Mouse (Mus musculus): ENCODE measurements around the gene Tenm4.

Tenm4 gene

GRCm38 (mm10) chr7:96203812-96204560 is 32.9 kb downstream of the Tenm4 start:
- DNase-seq (ENCODE audit: extremely low read depth, low read depth, low spot score) = no peak

DNA sequence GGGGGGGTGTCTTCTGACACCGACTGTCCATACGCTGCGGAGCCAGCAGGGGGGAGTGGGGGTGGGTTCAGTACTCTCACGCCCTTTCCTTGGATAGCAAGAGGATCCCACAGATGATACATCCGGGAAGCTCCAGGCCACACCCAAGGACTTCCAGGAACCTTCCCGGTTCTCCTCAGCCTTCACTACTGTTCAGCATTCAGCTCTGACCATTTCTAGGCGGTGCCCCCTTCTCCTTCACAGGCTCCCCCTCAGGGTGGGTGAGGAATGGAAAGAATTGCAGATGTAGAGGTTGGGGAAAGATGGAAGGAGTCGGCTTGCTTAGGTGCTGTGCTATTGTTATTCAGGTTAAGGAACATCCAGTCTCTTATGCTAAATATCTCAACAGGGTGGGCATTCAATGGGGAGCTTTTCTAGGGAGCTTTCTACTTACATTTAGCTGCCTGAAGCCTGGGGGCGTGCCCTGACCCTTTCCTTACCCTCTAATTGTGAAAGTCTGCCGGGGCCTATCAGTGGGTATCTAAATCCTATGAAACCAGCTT is 33.8 kb downstream of the Tenm4 start:
- no peak for DNase-seq (ENCODE audit: extremely low read depth, low read depth, low spot score)

- no peak for DNase-seq (ENCODE audit: extremely low read depth, low read depth, low spot score)
Observed at GRCm38 (mm10) chr7:96207071-96207470, 36.0 kb downstream of the Tenm4 start.

DNA sequence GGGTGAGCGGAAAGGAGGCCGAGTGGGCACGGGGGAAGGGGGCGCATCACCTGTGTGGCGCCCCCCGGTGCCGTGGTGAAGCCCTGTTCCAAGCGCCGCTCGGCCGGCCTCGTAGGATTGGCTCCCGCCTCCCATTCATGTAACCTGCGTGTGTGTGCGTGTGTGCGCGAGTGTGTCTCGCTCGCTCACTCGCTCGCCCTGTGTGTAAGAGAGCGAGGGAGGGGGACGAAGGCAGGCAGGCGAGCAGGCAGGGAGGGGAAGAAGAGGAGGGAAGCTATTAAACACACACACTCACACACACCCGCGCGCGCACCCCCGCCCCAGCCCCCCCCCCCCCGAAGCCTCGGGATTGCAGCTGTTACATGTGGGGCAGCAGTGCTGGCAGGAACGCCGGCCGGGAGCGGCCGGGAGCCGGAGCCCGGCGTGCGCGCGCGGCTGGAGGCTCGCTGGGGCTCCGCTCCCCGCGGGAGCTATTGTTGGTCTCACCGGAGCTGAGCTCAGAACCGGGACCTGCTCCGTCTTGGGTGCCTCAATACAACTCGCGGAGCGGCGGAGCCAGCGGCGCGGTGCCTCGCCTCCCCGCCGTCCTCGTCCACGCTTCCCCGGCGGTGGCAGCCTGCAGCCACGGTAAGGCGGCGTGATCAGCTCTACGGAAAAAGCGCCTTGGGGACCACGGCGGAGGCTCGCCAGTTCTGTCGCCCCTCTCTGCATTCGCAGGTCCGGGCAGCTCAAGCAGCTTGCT is 38.9 kb downstream of the Tenm4 start:
- no peak for DNase-seq (ENCODE audit: extremely low read depth, low read depth, low spot score)

DNA sequence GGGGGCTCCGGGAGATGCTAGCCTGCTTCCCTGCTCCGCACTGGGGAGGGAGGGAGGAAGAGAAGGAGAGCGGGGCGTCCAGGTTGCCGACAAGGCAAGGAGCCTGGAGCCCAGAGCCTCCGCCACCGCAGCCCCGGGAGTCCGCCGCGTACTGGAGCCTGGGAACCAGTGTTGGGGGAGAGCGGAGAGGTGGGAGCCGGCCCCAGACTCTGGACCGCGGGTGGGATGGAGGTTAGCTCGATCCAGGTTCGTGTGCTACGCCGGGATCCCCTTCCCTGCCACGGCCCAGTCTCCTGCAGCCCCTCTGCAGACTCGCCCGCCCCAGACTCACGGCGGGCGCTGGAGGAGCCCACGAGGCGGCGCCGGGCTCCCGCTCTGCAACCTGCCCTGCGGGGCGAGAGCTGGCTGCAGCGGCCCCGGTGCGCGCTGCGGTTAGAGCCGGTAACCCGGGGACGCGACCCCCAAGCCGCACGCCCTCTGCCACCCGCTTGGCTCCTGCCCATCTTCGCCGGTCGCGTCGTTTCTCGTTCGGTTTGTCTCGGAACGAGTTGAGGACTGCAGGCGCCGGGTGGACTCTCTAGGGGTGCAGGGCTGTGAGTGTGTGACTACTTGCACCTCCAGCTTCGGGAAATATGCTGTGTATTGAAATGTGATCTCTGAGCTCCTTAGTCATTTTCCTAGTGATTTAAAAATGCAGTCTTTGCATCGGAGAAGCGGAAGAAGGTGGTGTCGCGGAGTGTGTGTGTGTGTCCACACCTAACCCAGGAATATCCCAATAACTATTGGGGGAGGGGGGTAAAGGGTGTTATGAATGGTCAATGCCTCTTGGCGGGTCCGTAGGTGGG is 39.7 kb downstream of the Tenm4 start:
- DNase-seq (ENCODE audit: extremely low read depth, low read depth, low spot score) = no peak

GRCm38 (mm10) chr7:96211618-96212021 is 40.6 kb downstream of the Tenm4 start:
- no peak for DNase-seq (ENCODE audit: extremely low read depth, low read depth, low spot score)

- no peak for DNase-seq (ENCODE audit: extremely low read depth, low read depth, low spot score)
Observed at GRCm38 (mm10) chr7:96212224-96212591, 41.2 kb downstream of the Tenm4 start.

GRCm38 (mm10) chr7:96212592-96213541 is 41.8 kb downstream of the Tenm4 start:
- DNase-seq (ENCODE audit: extremely low read depth, low read depth, low spot score) = no peak

GRCm38 (mm10) chr7:96213741-96214140 is 42.7 kb downstream of the Tenm4 start:
- DNase-seq (ENCODE audit: extremely low read depth, low read depth, low spot score) = no peak

- DNase-seq (ENCODE audit: extremely low read depth, low read depth, low spot score) = no peak
Observed at GRCm38 (mm10) chr7:96214876-96215275, 43.8 kb downstream of the Tenm4 start.

DNA sequence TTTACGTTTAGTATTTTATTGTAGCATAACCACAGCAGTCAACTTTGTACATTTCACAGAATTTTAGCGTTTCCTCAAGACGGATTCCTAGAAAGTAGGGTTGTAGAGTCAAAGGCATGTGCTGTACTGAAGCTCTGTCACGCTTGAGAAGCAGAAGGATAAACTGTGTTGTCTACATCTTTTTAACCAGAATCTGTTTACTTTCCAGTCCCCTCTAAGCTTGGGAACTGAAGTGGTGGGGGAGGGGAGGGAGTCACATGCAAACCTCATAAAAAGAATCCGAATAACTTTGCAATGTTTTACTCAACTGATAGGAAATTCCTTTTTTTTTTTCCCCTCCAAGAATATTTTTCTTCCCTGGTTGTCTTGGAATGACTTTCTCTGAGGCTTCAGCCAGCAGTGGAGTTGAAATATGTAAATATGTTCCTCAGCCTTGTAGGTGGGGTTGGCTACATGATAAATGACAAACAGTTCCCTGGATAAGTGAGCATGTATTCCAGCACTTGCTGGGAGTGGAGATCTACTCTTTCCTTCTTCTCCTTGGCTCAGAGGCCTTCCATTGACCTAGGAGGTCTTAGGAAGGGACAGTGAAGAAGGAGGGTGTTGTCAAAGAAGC is 45.0 kb downstream of the Tenm4 start:
- DNase-seq (ENCODE audit: extremely low read depth, low read depth, low spot score) = no peak

DNA sequence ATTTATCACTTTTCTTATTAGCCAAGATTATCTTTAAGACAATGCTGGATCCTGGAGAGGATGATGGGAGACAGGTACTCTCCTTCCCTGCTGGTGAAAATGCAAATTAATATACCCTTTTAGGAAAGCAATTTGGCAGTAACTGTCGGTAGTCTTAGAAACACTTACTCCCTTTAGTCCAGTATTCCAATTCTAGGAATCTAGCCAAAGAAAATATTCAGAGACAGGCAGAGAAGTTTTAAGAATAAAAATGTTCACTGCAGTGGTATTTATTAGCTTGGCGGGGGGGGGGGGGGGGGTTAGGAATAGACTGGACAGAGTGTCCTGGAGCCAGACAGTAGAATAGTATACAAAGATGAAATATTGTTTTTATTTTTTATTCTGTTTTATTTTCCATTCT is 48.3 kb downstream of the Tenm4 start:
- DNase-seq (ENCODE audit: extremely low read depth, low read depth, low spot score) = no peak

GRCm38 (mm10) chr7:96220647-96221046 is 49.6 kb downstream of the Tenm4 start:
- no peak for DNase-seq (ENCODE audit: extremely low read depth, low read depth, low spot score)

- no peak for DNase-seq (ENCODE audit: extremely low read depth, low read depth, low spot score)
Observed at GRCm38 (mm10) chr7:96222569-96222968, 51.5 kb downstream of the Tenm4 start.

DNA sequence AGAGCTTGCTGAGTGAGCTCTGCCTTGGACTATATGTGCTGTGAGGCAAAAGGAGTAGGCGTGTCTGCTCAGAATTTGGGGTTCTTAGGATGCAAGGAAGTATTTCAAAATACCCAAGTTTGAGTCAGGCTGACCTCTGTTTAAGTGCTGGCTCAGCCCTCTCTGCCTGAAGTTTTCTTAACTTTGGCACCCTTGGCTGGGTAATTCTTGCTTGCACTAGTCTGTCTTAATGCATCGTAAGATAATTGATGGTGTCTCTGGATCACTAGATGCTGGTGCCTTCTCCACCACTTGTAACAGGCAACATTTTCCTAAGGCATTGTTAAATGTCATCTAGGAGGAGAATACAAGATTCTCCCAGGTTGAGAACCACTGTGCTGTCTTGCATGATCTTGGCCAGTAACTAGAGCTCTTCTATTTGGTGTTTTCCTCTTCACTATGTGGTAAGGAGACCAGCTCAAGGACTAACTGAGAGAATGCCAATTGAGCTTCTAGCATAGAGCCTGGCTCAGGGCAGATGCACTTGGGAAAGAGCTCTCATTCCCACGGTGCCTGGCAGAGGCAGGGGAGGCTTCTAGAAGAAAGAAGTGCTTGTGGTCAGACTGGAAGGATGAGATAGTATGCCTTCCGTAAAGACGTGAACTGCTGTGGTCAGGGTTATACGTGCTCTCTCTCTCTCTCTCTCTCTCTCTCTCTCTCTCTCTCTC is 57.7 kb downstream of the Tenm4 start:
- peak; percentile 96 for DNase-seq (ENCODE audit: extremely low read depth, low read depth, low spot score)

DNA sequence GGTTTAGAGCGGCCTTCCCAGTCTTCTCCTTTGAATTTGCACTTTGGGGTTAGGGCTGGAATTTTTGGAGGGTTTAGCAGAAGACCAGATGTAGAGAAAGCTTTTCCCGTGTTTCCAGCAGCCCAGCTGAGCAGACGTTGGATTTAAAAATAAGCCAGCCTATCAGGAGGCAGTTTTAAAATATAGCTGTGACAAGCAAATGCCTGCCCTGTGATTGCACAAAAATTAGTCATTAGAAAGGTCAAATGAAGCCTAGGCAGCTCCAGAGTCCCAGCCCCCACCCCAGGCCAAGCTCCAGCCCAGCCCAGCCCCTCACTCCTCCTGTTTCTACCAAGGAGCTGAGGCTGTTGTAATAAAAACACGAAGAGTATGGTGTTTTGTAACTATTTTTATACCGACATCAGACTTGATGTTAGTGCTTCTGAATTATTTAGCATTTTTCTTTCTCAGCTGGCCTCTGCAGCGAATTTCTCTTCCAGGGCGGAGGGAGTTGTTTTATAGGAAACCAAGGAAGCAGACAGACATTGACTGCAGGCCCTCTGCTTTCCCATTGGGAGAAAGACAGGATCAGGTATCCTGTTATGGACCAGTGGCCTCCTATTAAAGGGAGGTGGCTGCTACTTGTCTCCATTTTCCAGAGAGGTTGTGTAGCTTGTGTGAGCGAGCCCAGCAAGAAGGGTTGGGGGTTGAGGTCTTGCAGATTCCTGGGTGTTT is 59.1 kb downstream of the Tenm4 start:
- DNase-seq (ENCODE audit: extremely low read depth, low read depth, low spot score) = no peak

- no peak for DNase-seq (ENCODE audit: extremely low read depth, low read depth, low spot score)
Observed at GRCm38 (mm10) chr7:96230720-96231241, 59.7 kb downstream of the Tenm4 start.

- no peak for DNase-seq (ENCODE audit: extremely low read depth, low read depth, low spot score)
Observed at GRCm38 (mm10) chr7:96235847-96236246, 64.8 kb downstream of the Tenm4 start.

Measured in fat pad, adult 2 months (tissue).